In genomic region chr7:139950283-139950971, GRCm38 (mm10) we compare ENCODE assay signal across 8 mouse cellular contexts. TPM values are rescaled to one million over a fixed set of nuclear protein-coding genes. Genes with fewer than 3 reads are reported as not detected.
DNase-seq lines count a peak whose midpoint lies in the region; ATAC-seq and TF ChIP-seq lines count a peak whose summit lies in the region.

No protein-coding gene starts in this region.

- no peaks in the 10 kb centered on the region for H3K4me1 ChIP-seq in embryonic facial prominence, embryonic 12.5 days
- peaks cover 13% of the 10 kb centered on the region for H3K4me1 ChIP-seq in heart, embryonic 13.5 days
- H3K4me1 ChIP-seq in kidney, postnatal 0 days (replicated peaks; ENCODE audit: insufficient read depth, low read length): no peaks in the 10 kb centered on the region
- H3K4me1 ChIP-seq in spleen, adult 2 months (ENCODE audit: control insufficient read depth, insufficient read depth, insufficient read length): no peaks in the 10 kb centered on the region; the same call in 1 of the 2 replicates

- peak overlapping the region; percentile 57 for H3K4me3 ChIP-seq in embryonic facial prominence, embryonic 12.5 days
- H3K4me3 ChIP-seq in heart, embryonic 13.5 days: peak overlapping the region; percentile 59
- peak overlapping the region; percentile 47 for H3K4me3 ChIP-seq in kidney, postnatal 0 days (replicated peaks; ENCODE audit: low read depth, low read length)
- peak overlapping the region; percentile 77 for H3K4me3 ChIP-seq in spleen, adult 2 months (ENCODE audit: extremely low read depth, insufficient read depth, insufficient read length)

- no peaks in the 10 kb centered on the region for H3K36me3 ChIP-seq in embryonic facial prominence, embryonic 12.5 days
- H3K36me3 ChIP-seq in heart, embryonic 13.5 days: no peaks in the 10 kb centered on the region
- no peaks in the 10 kb centered on the region for H3K36me3 ChIP-seq in kidney, postnatal 0 days (ENCODE audit: insufficient read depth, low read length)
- H3K36me3 ChIP-seq in spleen, adult 2 months (ENCODE audit: control insufficient read depth, insufficient read depth, low read length): no peaks in the 10 kb centered on the region; the same call in 1 of the 2 replicates

- TF ChIP-seq POLR2A in spleen, adult 2 months (IDR thresholded peaks at IDR 0.05; ENCODE audit: low read depth, low read length): no peak

- WGBS in embryonic facial prominence, embryonic 12.5 days: 1% methylated on average over 33 of the region's 33 CpGs
- 1% methylated on average over 33 of the region's 33 CpGs for WGBS in heart, embryonic 13.5 days
- WGBS in kidney, postnatal 0 days: under 1% methylated on average over 33 of the region's 33 CpGs
- under 1% methylated on average over 33 of the region's 33 CpGs for WGBS in spleen, adult 2 months

- no peak for TF ChIP-seq CTCF in kidney, postnatal 0 days (IDR thresholded peaks at IDR 0.05; ENCODE audit: low read depth)
- TF ChIP-seq CTCF in spleen, adult 2 months (IDR thresholded peaks at IDR 0.05; ENCODE audit: extremely low read depth, insufficient read depth, insufficient read length, insufficient replicate concordance): no peak

- ATAC-seq in embryonic facial prominence, embryonic 12.5 days (ENCODE audit: insufficient number of reproducible peaks, insufficient read depth, low FRiP score, low TSS enrichment): peak; percentile 74
- peak; percentile 44; the same call in 1 of the 2 replicates for ATAC-seq in heart, embryonic 13.5 days (ENCODE audit: extremely low read depth, insufficient number of reproducible peaks, low FRiP score, low TSS enrichment)
- ATAC-seq in kidney, postnatal 0 days (replicated peaks; ENCODE audit: low FRiP score, low read depth): peak; percentile 58; the same call in 1 of the 2 replicates

- peaks cover 38% of the 10 kb centered on the region for H3K27me3 ChIP-seq in embryonic facial prominence, embryonic 12.5 days
- peaks cover 52% of the 10 kb centered on the region for H3K27me3 ChIP-seq in heart, embryonic 13.5 days (replicated peaks)
- H3K27me3 ChIP-seq in kidney, postnatal 0 days (ENCODE audit: insufficient read depth, low read length): peaks cover 11% of the 10 kb centered on the region
- 0 out of 2 replicates have a peak, but pooled peaks cover 2% of the 10 kb centered on the region for H3K27me3 ChIP-seq in spleen, adult 2 months (ENCODE audit: control insufficient read depth, insufficient read depth, low read length)

- no peak overlapping the region for H3K27ac ChIP-seq in embryonic facial prominence, embryonic 12.5 days
- peak overlapping the region; percentile 38; the same call in 1 of the 2 replicates for H3K27ac ChIP-seq in heart, embryonic 13.5 days (replicated peaks)
- H3K27ac ChIP-seq in kidney, postnatal 0 days: peak overlapping the region; percentile 76
- H3K27ac ChIP-seq in spleen, adult 2 months (ENCODE audit: insufficient read depth, low read length): peak overlapping the region; percentile 86

- DNase-seq in spleen, adult 12 weeks (ENCODE audit: low spot score): peak; percentile 42
- no peak for DNase-seq in spleen, postnatal 4 days (ENCODE audit: low spot score in 2 of 2)
- DNase-seq in kidney, postnatal 0 days (ENCODE audit: low spot score): peak; percentile 76
- DNase-seq in lung, postnatal 4 days: peak; percentile 38 to 47
- peak in 1 of 2 experiments; percentile 53 for DNase-seq in spleen, adult 2 months (ENCODE audit: low read depth in 1 of 2, low spot score in 2 of 2)
- DNase-seq in left cerebral cortex, postnatal 25 days (ENCODE audit: low spot score in 2 of 2): no peak

- H3K4me2 ChIP-seq in embryonic facial prominence, embryonic 12.5 days (replicated peaks): peak overlapping the region; percentile 90
- peak overlapping the region; percentile 87 for H3K4me2 ChIP-seq in heart, embryonic 13.5 days
- peak overlapping the region; percentile 88 for H3K4me2 ChIP-seq in kidney, postnatal 0 days (ENCODE audit: low read length)

- H3K9ac ChIP-seq in embryonic facial prominence, embryonic 12.5 days: peak overlapping the region; percentile 46
- H3K9ac ChIP-seq in heart, embryonic 13.5 days: peak overlapping the region; percentile 80
- H3K9ac ChIP-seq in kidney, postnatal 0 days (ENCODE audit: low read depth, low read length): peak overlapping the region; percentile 59

- intact Hi-C loops in left cerebral cortex, postnatal 25 days (cut with DNase I): no loop called here

- H3K9me3 ChIP-seq in embryonic facial prominence, embryonic 12.5 days: no peaks in the 10 kb centered on the region
- H3K9me3 ChIP-seq in heart, embryonic 13.5 days: no peaks in the 10 kb centered on the region
- no peaks in the 10 kb centered on the region for H3K9me3 ChIP-seq in kidney, postnatal 0 days (replicated peaks; ENCODE audit: low read length)

RNA-seq across cellular contexts. Expression of gene Utf1, which starts 6.8 kb away (rescaled TPM):
- polyA plus RNA-seq in embryonic facial prominence, embryonic 12.5 days (2016; fragmentation: Nextera tagmentation; extraction: Ambion mirVana): 0.22 TPM in 1 of 2 replicates, not detected in the other
- polyA plus RNA-seq in heart, embryonic 13.5 days (2015; fragmentation: Nextera tagmentation; extraction: Ambion mirVana): not detected in 2 replicates
- polyA plus RNA-seq in kidney, postnatal 0 days (2015; fragmentation: Nextera tagmentation; extraction: Ambion mirVana): not detected in 2 replicates
- 1.1 and 2.3 TPM in 2 replicates for polyA plus RNA-seq in spleen, adult 2 months (2012; rRNA removed)
- total RNA-seq in left cerebral cortex, postnatal 25 days (2021): not detected

RNA-seq across cellular contexts. Expression of gene 6430531B16Rik, which starts 28.1 kb away (rescaled TPM):
- polyA plus RNA-seq in embryonic facial prominence, embryonic 12.5 days (2016; fragmentation: Nextera tagmentation; extraction: Ambion mirVana): 0.14 and 0.92 TPM in 2 replicates
- 0.28 TPM in 1 of 2 replicates, not detected in the other for polyA plus RNA-seq in heart, embryonic 13.5 days (2015; fragmentation: Nextera tagmentation; extraction: Ambion mirVana)
- polyA plus RNA-seq in kidney, postnatal 0 days (2015; fragmentation: Nextera tagmentation; extraction: Ambion mirVana): 0.28 and 0.36 TPM in 2 replicates
- polyA plus RNA-seq in spleen, adult 2 months (2012; rRNA removed): 0.14 and 0.22 TPM in 2 replicates
- total RNA-seq in left cerebral cortex, postnatal 25 days (2021): 1 to 10 TPM in 1 of 2 experiments, under 1 TPM in 1; 0.96 to 1.1 TPM

RNA-seq across cellular contexts. Expression of gene Adam8, which starts 41.9 kb away (rescaled TPM):
- polyA plus RNA-seq in embryonic facial prominence, embryonic 12.5 days (2016; fragmentation: Nextera tagmentation; extraction: Ambion mirVana): 2.3 and 2.8 TPM in 2 replicates
- polyA plus RNA-seq in heart, embryonic 13.5 days (2015; fragmentation: Nextera tagmentation; extraction: Ambion mirVana): 0.83 and 1.0 TPM in 2 replicates
- 0.41 and 0.46 TPM in 2 replicates for polyA plus RNA-seq in kidney, postnatal 0 days (2015; fragmentation: Nextera tagmentation; extraction: Ambion mirVana)
- 23.2 and 26.2 TPM in 2 replicates for polyA plus RNA-seq in spleen, adult 2 months (2012; rRNA removed)
- total RNA-seq in left cerebral cortex, postnatal 25 days (2021): 1 to 10 TPM; 2.6 to 2.7 TPM

RNA-seq across cellular contexts. Expression of gene Kndc1, which starts 55.9 kb away (rescaled TPM):
- polyA plus RNA-seq in embryonic facial prominence, embryonic 12.5 days (2016; fragmentation: Nextera tagmentation; extraction: Ambion mirVana): 0.15 and 0.28 TPM in 2 replicates
- polyA plus RNA-seq in heart, embryonic 13.5 days (2015; fragmentation: Nextera tagmentation; extraction: Ambion mirVana): 0.04 and 0.11 TPM in 2 replicates
- 0.09 and 0.18 TPM in 2 replicates for polyA plus RNA-seq in kidney, postnatal 0 days (2015; fragmentation: Nextera tagmentation; extraction: Ambion mirVana)
- polyA plus RNA-seq in spleen, adult 2 months (2012; rRNA removed): 0.08 and 0.16 TPM in 2 replicates
- total RNA-seq in left cerebral cortex, postnatal 25 days (2021): 10 to 100 TPM; 54.4 to 58.6 TPM

Comparison
In these comparisons a context has a peak if more than half of its experiments do, and no peak if none do; other contexts are left out.
1. DNase-seq: peak in spleen, adult 12 weeks (single experiment), kidney, postnatal 0 days (single experiment) and lung, postnatal 4 days (2 of 2); none in spleen, postnatal 4 days (0 of 2) and left cerebral cortex, postnatal 25 days (0 of 2).
2. Peak in every context shown above with its lines, with median percentiles within 50 percentile points of each other: ATAC-seq, H3K4me2 ChIP-seq, H3K4me3 ChIP-seq and H3K9ac ChIP-seq.